Mouse (Mus musculus) forebrain, postnatal 0 days (tissue): ENCODE results near the gene Trrap. TPM values are rescaled to one million over a fixed set of nuclear protein-coding genes. Genes with fewer than 3 reads are reported as not detected.

ENCODE experiments used
- ATAC-seq: fragments of 200-750 bp; cut with Nextera tagmentation; 2 replicates; pipeline ENCODE4 v1.8.0; 2017; ENCODE audit warnings: mild to moderate bottlenecking, moderate library complexity
- DNase-seq: peaks from one replicate; pipeline ENCODE4 v3.0.0-alpha.2; 2015
- H3K27ac ChIP-seq: fragments of 300-500 bp; sonication (generic); 2 replicates; pipeline ENCODE4 v1.5.1; 2014; ENCODE audit warnings: low read depth, mild to moderate bottlenecking, antibody characterized with exemption, low read length, moderate library complexity, mixed read lengths
- H3K27me3 ChIP-seq: fragments of 300-500 bp; sonication (generic); 2 replicates; pipeline ENCODE4 v1.6.1; 2014; ENCODE audit warnings: mild to moderate bottlenecking, low read length, mixed read lengths; ENCODE audit not compliant: insufficient read depth
- H3K36me3 ChIP-seq: fragments of 300-500 bp; sonication (generic); 2 replicates; pipeline ENCODE4 v1.6.1; 2014; ENCODE audit warnings: mild to moderate bottlenecking, moderate library complexity; ENCODE audit not compliant: insufficient read depth
- H3K4me1 ChIP-seq: fragments of 300-500 bp; sonication (generic); 2 replicates; pipeline ENCODE4 v1.6.1; 2014; ENCODE audit warnings: antibody characterized with exemption; ENCODE audit not compliant: insufficient read depth
- H3K4me2 ChIP-seq: fragments of 300-500 bp; sonication (generic); 2 replicates; pipeline ENCODE4 v1.6.1; 2014; ENCODE audit warnings: low read depth, mild to moderate bottlenecking, moderate library complexity
- H3K4me3 ChIP-seq: fragments of 300-500 bp; sonication (generic); 2 replicates; pipeline ENCODE4 v1.5.1; 2014; ENCODE audit warnings: low read depth, low read length, mixed read lengths
- H3K9ac ChIP-seq: fragments of 300-500 bp; sonication (generic); 2 replicates; pipeline ENCODE4 v1.6.1; 2014; ENCODE audit warnings: mild to moderate bottlenecking
- H3K9me3 ChIP-seq: fragments of 300-500 bp; sonication (generic); 2 replicates; pipeline ENCODE4 v1.6.1; 2016; ENCODE audit warnings: low read length
- CTCF ChIP-seq: sonication (generic); IDR thresholded peaks from 2 replicates; pipeline ENCODE4 v1.5.1; 2016; ENCODE audit warnings: antibody characterized with exemption, control low read depth, low read depth
- WGBS: fragments of 180-500 bp; shearing (Covaris S2); extraction: QIAGEN DNeasy Blood & Tissue Kit; methylation state at CpG from one replicate; pipeline ENCODE4 v1.1.7; 2014; 5-methylcytosine and 5-hydroxymethylcytosine counted together
- polyA plus RNA-seq: library from polyadenylated mRNA; unstranded; fragments of >200 nt; fragmentation: Nextera tagmentation; extraction: Ambion mirVana; gene quantifications from 2 replicates; pipeline ENCODE4 v1.2.1, GENCODE M21; 2015
- total RNA-seq: library from RNA; depleted of rRNA; stranded (reverse); fragments of >200 nt; gene quantifications from 2 replicates; pipeline ENCODE4 v1.2.3, GENCODE M21; 2014

The Trrap gene
- total and polyA plus RNA-seq, 2 experiments from 2014 or later = 47.1 to 125 TPM

DNA sequence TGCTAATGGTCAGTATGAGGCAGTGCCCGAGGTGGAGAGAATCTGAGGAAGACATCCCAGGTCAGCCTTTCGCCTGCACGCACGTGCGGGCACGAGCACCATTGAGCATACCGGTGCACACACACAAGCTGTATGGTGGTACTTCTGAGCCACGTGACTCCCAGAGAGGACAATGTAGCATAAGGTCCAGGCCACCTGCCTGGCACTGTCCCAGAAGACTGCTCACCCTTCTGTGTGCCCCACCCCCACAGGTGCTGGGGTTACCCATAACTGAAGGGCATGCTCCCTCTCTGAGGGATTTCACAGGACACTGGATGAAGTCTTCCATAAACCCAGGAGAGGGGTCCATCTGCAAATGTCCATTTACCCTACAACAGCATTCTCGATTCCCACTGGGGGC, 10.1 kb upstream of the Trrap start:
- Histone ChIP-seq H3K4me2 (no peak overlapping the region), H3K27ac (no peak overlapping the region), H3K36me3 (peaks cover 5% of the 10 kb centered on the region; the same call in 1 of the 2 replicates), H3K27me3 (no peaks in the 10 kb centered on the region), H3K9me3 (no peaks in the 10 kb centered on the region), H3K9ac (no peak overlapping the region), H3K4me1 (0 out of 2 replicates have a peak, but pooled peaks cover 16% of the 10 kb centered on the region), H3K4me3 (no peak overlapping the region)
- no peak for TF ChIP-seq CTCF
- ATAC-seq = no peak
- no peak for DNase-seq
- 86% methylated on average over 9 of the region's 9 CpGs for WGBS

DNA sequence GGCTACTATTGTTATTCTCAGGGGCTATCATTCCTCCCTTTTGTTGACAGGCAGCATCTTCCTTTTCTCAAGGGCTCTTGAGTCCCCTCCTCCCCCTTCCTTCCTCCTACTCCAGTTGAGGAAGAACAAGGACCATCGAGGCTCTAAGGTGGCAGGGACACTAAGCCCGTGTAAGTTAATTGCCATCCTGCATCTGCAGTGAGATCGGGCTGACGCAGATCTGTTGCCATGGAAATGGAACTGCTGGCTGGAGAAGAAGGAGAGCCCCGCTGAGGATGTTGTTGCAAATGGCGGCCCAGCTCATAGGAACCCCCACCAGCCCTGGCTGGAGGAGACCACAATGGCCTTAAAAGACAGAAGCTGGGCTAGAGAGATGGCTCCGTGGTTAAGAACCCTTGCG, 9.1 kb upstream of the Trrap start:
- Histone ChIP-seq H3K27ac (peak overlapping the region; percentile 73), H3K27me3 (no peaks in the 10 kb centered on the region), H3K4me2 (peak overlapping the region; percentile 37), H3K36me3 (peaks cover 5% of the 10 kb centered on the region; the same call in 1 of the 2 replicates), H3K9ac (no peak overlapping the region; the same call in 1 of the 2 replicates), H3K9me3 (no peaks in the 10 kb centered on the region), H3K4me3 (no peak overlapping the region), H3K4me1 (0 out of 2 replicates have a peak, but pooled peaks cover 16% of the 10 kb centered on the region)
- 6% methylated on average over 8 of the region's 8 CpGs for WGBS
- ATAC-seq = peak; percentile 53
- peak; percentile 70 for DNase-seq
- no peak for TF ChIP-seq CTCF

- no peaks in the 10 kb centered on the region for H3K36me3 ChIP-seq
- peak within 1 kb of the TSS; percentile 90 for H3K9ac ChIP-seq
- H3K9me3 ChIP-seq = no peaks in the 10 kb centered on the region
- H3K4me1 ChIP-seq = 0 out of 2 replicates have a peak, but pooled peaks cover 16% of the 10 kb centered on the region
- TF ChIP-seq CTCF = peak; percentile 61
- peak; percentile 86 for DNase-seq
- peak within 1 kb of the TSS; percentile 91 for H3K27ac ChIP-seq
- no peaks in the 10 kb centered on the region for H3K27me3 ChIP-seq
- H3K4me2 ChIP-seq = peak within 1 kb of the TSS; percentile 61
- under 1% methylated on average over 38 of the region's 38 CpGs for WGBS
- peak; percentile 93 for ATAC-seq
- peak within 1 kb of the TSS; percentile 62 for H3K4me3 ChIP-seq
Observed at GRCm38 (mm10) chr5:144761161-144761868, 6.2 kb upstream of the Trrap start, which contains the start of gene Tmem130. Gene Tmem130, minus strand, starts transcription at chr5:144761818.

DNA sequence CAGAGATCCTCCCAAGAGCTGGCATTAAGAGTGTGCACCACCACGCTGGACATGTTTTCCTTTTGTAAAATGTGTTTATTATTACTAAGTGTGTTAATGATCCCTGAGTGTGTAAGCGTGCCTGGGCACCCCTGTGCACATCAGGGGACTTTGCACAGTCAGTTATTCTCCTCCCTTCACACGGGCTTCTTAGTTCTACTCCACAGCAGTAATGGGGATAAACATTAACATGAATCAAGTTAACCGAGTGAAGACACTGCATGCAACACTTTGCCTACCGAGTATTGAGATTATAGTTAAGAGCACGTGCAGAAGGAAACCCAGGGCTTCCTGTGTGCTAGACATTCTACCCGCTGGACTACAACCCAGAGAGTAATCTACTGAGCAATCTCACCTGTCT, 1.5 kb upstream of the Trrap start:
- H3K27ac ChIP-seq = no peak overlapping the region
- H3K4me1 ChIP-seq = peaks cover 6% of the 10 kb centered on the region; the same call in 1 of the 2 replicates
- no peak overlapping the region for H3K9ac ChIP-seq
- no peaks in the 10 kb centered on the region for H3K9me3 ChIP-seq
- no peak overlapping the region for H3K4me2 ChIP-seq
- H3K36me3 ChIP-seq = peaks cover 6% of the 10 kb centered on the region
- DNase-seq (no peak), ATAC-seq (no peak)
- WGBS = 79% methylated on average over 7 of the region's 7 CpGs
- TF ChIP-seq CTCF = no peak
- H3K27me3 ChIP-seq = no peaks in the 10 kb centered on the region
- H3K4me3 ChIP-seq = no peak overlapping the region

DNA sequence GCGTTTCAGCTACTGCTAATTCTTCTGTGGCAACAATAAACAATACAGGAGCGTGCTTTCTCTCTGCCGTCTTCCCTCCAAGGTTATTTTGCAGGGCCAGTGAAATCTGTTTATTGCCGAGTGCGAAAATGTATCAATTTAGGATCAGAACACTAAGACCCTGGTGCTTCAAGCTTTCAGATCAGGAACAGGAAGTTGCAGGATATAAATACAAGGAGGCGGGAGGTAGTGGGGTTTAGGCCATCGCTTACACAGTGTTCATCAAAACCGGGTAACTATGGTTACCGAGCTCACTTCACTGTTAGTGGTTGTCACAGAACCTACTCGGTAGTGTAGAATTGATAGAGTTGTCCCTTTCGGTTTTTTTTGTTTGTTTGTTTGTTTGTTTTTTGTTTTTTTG, 886 bp upstream of the Trrap start:
- Histone ChIP-seq H3K4me2 (no peak overlapping the region), H3K36me3 (peaks cover 12% of the 10 kb centered on the region), H3K27ac (no peak overlapping the region), H3K9me3 (no peaks in the 10 kb centered on the region), H3K9ac (no peak overlapping the region), H3K27me3 (no peaks in the 10 kb centered on the region), H3K4me1 (peaks cover 6% of the 10 kb centered on the region; the same call in 1 of the 2 replicates), H3K4me3 (no peak overlapping the region)
- WGBS = 76% methylated on average over 11 of the region's 11 CpGs
- no peak for TF ChIP-seq CTCF
- ATAC-seq (no peak), DNase-seq (peak; percentile 21)

DNA sequence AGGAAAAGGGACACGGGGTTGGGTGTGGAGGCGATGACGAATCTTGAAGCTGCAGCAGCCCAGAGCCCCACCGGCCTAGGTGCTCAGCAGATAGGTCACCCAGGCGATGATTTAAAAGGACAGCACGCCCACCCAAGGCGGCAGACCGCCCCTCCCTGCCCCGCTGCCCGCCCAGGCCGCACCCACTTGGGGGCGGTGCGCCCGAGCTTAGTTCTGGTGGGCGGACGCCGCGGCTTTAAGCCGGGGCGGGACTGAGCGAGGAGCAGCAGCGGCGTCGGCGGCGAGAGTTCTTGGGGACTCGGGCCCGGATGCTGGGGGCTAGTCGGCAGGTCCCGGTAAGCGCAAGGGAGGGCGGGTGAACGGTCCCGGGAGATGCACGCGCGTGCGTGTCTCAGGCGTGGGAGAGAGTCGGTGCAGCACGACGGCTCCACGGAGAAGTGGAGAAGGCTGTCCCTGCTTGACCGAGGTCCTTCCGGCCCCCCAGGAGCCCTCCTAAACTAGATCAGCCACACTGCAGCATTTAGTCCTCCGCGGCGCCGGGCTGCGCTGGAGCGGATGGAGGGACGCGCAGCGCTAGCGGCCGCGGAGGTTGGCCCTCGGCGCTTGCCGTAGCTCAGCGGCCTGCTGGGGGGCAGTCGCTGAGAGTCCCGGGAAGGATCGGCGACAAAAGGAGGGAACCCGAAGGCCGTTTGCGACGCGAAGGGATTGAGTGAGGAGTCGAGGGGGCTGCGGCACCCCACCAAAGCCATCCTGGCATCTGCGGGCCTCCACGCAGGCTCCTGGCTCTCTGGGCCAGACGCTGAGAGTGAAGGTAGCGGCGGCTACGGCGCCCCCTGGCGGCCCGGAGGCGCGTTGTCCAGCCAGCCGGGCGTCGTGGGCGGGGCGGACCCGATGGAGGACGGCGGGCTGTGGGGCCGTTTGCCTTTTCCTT, 644 bp downstream of the Trrap start:
- no peaks in the 10 kb centered on the region for H3K9me3 ChIP-seq
- TF ChIP-seq CTCF = peak; percentile 95
- peak; percentile 88 for ATAC-seq
- peak overlapping the region; percentile 77 for H3K9ac ChIP-seq
- H3K4me1 ChIP-seq = peaks cover 6% of the 10 kb centered on the region; the same call in 1 of the 2 replicates
- peak overlapping the region; percentile 81 for H3K4me2 ChIP-seq
- peak overlapping the region; percentile 96 for H3K27ac ChIP-seq
- peak; percentile 96 for DNase-seq
- no peaks in the 10 kb centered on the region for H3K27me3 ChIP-seq
- H3K36me3 ChIP-seq = peaks cover 25% of the 10 kb centered on the region
- WGBS = 2% methylated on average over 91 of the region's 92 CpGs
- H3K4me3 ChIP-seq = peak overlapping the region; percentile 61
